Mouse (Mus musculus) T-helper 2 cell (primary cell): ENCODE data around the gene Wwox.

Experiments used
- in situ Hi-C: fragments of 300-600 bp; cut with MboI, MseI; formaldehyde crosslinking; loops from one replicate; pipeline ENCODE4 v1.15.1; 2025; ENCODE audit warnings: high pct_unique_total_duplicates

Wwox gene

GRCm38 (mm10) chr8:114663053-114663452 lies 223.6 kb downstream of the Wwox start:
- in situ Hi-C loops, result no loop called here

DNA sequence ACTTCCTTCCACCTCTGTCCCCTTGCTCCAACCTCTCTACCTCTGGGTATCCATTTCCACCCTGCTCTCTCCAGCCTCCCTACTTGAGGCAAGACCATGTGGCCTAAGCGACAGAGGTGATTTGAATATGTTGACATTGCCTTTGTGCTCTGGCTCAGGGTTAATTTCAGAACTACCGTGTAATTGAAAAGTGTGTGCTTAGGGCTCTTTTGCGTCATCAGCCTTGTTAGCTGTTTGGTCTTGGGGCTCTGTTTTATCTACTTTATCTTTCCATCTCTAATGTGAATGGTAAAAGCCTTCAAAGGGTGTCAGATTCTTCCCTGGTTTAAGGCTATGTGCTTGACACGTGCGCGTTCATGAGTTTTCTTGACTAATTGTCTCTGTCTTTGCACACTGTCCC lies 226.1 kb downstream of the Wwox start:
- in situ Hi-C loops, result no loop called here

- in situ Hi-C loops, result no loop called here
These were observed 231.3 kb downstream of the Wwox start for GRCm38 (mm10) chr8:114670801-114671200.

GRCm38 (mm10) chr8:114671237-114671674 lies 231.8 kb downstream of the Wwox start:
- in situ Hi-C loops, result no loop called here

DNA sequence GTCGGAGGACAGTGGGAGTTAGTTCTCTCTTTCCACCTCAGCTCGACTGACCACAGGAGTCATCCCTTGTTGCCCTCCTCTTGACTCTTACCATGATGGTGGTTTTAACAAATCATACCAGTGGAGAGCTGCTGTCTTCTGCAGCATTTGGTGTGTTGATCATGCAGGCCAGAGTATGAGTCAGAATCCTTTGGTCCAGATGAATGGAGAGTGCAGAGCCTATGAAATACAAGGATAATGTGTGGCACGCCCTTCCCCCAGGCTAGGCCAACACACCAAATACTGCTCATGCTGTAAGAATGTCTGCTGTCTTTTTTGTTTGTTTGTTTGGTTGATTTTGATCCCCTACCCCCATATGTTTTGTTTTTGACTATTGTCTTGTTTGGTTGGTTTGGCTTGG lies 234.0 kb downstream of the Wwox start:
- in situ Hi-C loops, result no loop called here

DNA sequence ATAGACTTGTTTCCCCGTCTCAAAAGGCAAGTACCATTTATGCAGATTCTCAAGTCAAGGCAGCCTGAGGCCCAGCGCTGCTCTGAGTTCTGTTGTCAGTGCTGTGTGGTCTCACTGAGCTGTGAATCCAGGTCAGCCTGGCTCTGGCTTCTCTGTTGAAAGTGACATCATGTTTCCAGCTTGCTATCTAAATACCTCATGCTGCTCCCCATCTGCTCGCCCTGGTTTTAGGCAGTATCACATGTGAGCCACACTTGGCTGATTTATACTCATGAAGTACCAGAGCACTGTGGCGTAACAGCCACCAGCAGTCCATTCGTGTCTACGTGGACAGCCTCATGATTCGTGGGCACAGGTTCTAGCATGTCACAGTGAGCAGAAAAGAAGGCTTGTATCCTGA lies 235.7 kb downstream of the Wwox start:
- in situ Hi-C loops, result no loop called here

GRCm38 (mm10) chr8:114676918-114677317 lies 237.5 kb downstream of the Wwox start:
- in situ Hi-C loops, result no loop called here

GRCm38 (mm10) chr8:114677551-114678127 lies 238.2 kb downstream of the Wwox start:
- in situ Hi-C loops, result no loop called here

GRCm38 (mm10) chr8:114679386-114680098 lies 240.1 kb downstream of the Wwox start:
- in situ Hi-C loops, result no loop called here

DNA sequence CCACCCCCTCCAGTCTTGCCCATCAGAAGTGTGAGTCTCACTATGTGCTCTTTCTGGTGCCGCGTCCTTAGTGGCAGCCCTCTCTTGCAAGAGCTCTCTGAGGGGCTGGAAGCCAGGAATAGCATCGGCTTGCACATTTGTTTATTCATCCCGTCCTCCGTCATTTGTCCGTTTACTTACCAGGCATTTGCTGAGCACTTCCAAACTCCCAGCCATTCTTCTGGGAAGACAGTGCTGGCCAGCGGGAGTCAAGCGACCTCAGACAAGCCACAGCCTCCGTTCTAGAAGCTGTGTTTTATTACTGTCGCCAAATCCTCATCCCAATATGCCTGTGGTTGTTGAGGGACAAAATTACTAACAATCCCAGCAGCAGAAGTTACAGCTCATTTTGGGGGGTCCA lies 241.7 kb downstream of the Wwox start:
- in situ Hi-C loops, result no loop called here

- in situ Hi-C loops, result no loop called here
These were observed 242.7 kb downstream of the Wwox start for GRCm38 (mm10) chr8:114682166-114682565.

- in situ Hi-C loops, result no loop called here
These were observed 244.7 kb downstream of the Wwox start for GRCm38 (mm10) chr8:114684046-114684702.

DNA sequence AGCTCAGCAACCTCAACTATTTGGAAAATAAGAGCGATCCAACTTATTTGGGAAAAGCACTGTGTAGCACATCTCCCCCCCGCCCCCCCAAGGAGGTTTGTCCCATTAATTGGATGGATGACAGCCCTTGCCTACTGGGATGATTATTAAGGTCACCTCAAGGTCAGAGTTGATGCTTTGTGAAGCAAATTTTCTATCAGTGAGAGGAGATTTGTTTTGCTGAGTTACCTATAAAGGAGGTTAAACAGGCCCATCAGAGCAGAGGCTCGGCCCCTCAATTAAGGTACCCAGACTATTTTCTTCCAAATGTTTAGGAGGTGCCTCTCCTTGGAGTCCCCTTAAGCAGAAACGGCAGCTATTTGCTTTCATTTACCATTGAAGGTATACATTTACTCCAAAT lies 247.0 kb downstream of the Wwox start:
- in situ Hi-C loops, result no loop called here

DNA sequence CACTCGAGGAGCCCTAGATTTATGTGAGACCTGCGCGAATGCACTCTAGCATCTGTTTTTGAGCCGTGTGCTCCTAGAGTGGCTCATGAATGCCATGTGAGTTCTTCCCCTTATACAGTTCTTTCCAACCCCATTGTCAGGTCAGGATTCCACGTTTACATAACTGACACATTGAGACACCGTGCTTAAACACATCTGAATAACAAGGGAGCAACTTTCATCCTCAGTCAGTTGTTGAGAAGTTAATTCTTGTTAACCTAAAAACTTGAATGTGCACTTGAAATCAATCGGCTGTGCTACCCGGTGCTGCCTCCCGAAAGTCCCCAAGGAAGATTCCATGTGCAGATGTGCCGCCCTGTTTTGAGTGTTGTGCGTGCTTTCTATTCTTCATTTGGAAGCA lies 249.3 kb downstream of the Wwox start:
- in situ Hi-C loops, result no loop called here

GRCm38 (mm10) chr8:114694566-114695198 lies 255.2 kb downstream of the Wwox start:
- in situ Hi-C loops, result no loop called here

GRCm38 (mm10) chr8:114703517-114703916 lies 264.1 kb downstream of the Wwox start:
- in situ Hi-C loops, result no loop called here

DNA sequence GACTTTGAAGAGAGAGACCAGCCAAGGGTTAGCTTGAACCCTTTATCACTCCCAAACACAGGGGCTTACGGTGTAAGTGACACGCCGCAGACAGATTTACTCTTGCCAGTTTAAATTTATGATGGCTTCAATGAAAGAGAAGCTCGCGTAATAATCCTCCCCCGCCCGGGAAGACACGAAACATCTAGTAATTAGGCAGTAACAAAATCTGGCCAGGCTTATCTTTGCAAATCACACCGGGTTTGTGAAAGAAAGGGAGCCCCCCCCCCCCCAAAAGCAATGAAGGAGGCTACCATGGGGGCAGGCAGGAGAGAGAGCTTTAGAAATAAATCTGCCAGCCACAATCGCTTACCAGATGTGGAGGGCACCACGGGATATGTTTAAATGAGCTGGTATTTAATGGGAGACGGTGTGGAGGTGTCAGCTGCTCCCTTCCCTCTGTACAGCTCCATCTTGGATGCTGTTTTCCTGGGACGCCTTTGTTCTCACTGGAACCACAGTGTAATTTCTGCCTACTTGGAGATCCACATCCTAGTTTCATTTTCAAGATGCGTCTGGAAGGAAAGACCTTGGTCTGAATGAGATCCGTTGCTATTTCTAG lies 268.2 kb downstream of the Wwox start:
- in situ Hi-C loops, result no loop called here

DNA sequence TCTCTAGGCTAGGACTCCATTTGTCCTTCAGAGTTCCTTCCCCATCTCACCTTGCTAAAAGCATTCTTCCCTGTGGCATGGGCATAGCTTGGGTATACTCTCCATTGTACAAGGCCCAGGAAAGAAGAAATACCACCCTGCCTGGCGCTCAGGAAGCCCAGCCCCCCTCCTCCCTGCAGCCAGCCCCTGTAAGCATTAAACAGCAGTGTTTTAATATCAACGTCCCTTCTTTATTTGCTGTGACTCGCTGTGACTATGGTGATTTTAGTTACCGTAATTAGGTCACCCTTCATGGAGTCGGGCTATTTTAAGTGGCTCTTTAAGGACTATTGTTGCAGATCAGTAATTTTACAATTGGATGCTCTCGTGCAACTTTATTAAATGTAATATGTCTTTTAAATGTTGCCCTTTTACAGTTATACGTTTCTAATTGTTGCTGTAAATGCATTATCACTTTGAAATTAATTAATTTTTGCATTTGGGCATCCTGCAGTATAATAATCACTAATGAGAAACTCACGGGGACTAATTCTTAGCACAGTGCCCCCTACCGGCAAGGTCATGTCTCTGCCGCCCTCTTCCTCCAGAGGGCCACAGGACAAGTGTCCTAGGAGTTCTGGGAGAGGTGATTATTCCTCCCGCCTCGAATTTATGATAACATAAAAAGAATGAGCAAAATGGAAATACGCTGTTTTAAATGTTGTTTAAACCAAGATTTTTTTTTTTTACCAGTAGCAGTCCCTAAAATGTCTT lies 276.0 kb downstream of the Wwox start:
- in situ Hi-C loops, result no loop called here

GRCm38 (mm10) chr8:114716546-114717255 lies 277.2 kb downstream of the Wwox start:
- in situ Hi-C loops, result no loop called here

- in situ Hi-C loops, result no loop called here
These were observed 279.4 kb downstream of the Wwox start for GRCm38 (mm10) chr8:114718821-114719220.

DNA sequence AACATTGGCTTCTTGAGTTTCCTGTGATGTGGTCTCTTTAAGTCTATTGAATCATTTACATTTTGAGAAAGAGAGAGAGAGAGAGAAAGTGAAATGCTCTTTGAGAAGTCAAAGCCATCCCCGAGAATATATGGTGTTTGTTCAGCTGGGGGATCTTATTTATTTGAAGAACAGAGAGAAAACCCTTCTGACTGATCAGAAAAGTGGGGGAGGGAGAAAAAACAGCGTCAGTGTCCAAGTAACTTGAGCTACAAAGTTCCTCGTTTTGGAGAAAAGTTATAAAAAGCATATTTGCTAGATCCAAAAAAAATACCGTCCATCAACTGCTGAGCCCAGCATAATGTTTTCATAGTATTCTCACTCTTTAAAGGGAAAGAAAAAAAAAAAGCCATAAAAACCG lies 283.2 kb downstream of the Wwox start:
- in situ Hi-C loops, result loop anchor here (10.0 kb wide), 1 partner anchor 868 kb away; no protein-coding TSS in a partner anchor
